Mouse (Mus musculus): ENCODE measurements at regions not wholly inside any gene's neighbourhood (a gene's known extent, or its start where the extent isn't known, plus 50 kb on each side); places are given as distances from the start of the nearest gene placed in this dataset.

GRCm38 (mm10) chr2:116216418-116216817, 150.8 kb upstream of the Meis2 start:
- ChIA-PET CTCF (interaction anchor here (0.6 to 1.5 kb wide), 11 partner anchors 9 to 622 kb away, joined by 3 to 11 read pairs (median 4); no protein-coding TSS in a partner anchor), POLR2A (no interaction called here)

- ChIA-PET CTCF (no interaction called here), POLR2A (no interaction called here)
These were observed 135.9 kb upstream of the Meis2 start for GRCm38 (mm10) chr2:116201248-116202223.

GRCm38 (mm10) chr2:116200795-116201194, 135.2 kb upstream of the Meis2 start:
- POLR2A ChIA-PET, result no interaction called here
- CTCF ChIA-PET, result no interaction called here

- POLR2A ChIA-PET, result no interaction called here
These were observed 116.2 kb upstream of the Meis2 start for GRCm38 (mm10) chr2:116181861-116182260.

GRCm38 (mm10) chr2:116177155-116177554, 111.5 kb upstream of the Meis2 start:
- CTCF ChIA-PET, result no interaction called here
- POLR2A ChIA-PET, result no interaction called here

More at GRCm38 (mm10) chr2:116181861-116182260, 116.2 kb upstream of the Meis2 start:
- CTCF ChIA-PET, result interaction anchor here in 1 of 4 experiments (0.6 kb wide), 1 partner anchor 452 kb away, joined by 12 read pairs; no protein-coding TSS in a partner anchor

DNA sequence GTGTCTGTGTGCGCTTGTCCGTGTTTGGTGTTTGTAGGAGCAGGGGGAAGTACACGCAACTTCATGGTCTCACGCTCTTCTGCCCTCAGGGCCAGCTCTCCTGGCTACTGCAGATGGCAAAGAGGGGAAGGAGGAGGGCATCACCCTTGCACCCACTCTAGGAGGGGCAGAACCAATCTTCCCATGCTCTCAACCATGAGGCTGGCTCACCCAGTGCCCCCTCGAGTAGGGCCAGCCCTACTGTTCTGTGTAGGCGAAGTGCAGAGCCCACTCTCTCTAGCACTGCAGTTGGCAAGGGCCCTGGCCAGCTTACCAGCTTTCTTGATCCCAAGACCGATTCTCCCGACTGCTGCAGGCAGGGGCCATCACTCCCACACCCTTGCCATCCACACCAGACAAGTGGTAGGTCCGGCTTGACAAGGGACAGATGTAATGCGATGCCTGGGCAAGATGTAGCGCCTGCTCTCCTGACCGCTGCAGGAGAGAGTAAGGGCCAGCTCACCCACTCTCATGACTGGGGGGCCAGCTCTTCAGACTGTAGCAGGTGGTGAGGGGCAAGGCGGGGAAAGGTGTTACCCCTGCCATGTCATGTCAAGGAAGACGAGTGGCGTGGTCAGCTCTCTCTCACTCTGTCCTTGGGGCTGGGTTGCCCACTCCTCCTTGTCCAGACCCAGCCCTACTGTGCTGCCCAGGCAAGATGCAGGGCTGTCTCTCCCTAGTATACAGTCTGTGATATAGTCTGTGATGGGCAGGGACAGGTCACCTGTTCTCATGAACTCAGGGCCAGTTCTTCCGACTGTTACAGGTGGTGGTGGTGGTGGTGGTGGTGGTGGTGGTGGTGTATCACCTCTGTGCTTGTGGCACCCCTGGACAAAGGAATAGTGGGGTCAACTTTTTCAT, 100.5 kb upstream of the Meis2 start:
- POLR2A ChIA-PET, result no interaction called here
- CTCF ChIA-PET, result no interaction called here

Measured in embryonic stem cell, embryonic (primary cell).